Mouse (Mus musculus) naive thymus-derived CD4-positive, alpha-beta T cell, adult 5 months (primary cell): ENCODE measurements around the gene Gm49396. TPM values are rescaled to one million over a fixed set of nuclear protein-coding genes. Genes with fewer than 3 reads are reported as not detected.

Experiments used
- polyA plus RNA-seq: library from polyadenylated mRNA; unstranded; fragments of 100-300 nt; shearing (Covaris generic); gene quantifications from one replicate; pipeline ENCODE4 v1.2.1, GENCODE M21; 2017

Gm49396 gene
- 68.6 TPM for polyA plus RNA-seq

DNA sequence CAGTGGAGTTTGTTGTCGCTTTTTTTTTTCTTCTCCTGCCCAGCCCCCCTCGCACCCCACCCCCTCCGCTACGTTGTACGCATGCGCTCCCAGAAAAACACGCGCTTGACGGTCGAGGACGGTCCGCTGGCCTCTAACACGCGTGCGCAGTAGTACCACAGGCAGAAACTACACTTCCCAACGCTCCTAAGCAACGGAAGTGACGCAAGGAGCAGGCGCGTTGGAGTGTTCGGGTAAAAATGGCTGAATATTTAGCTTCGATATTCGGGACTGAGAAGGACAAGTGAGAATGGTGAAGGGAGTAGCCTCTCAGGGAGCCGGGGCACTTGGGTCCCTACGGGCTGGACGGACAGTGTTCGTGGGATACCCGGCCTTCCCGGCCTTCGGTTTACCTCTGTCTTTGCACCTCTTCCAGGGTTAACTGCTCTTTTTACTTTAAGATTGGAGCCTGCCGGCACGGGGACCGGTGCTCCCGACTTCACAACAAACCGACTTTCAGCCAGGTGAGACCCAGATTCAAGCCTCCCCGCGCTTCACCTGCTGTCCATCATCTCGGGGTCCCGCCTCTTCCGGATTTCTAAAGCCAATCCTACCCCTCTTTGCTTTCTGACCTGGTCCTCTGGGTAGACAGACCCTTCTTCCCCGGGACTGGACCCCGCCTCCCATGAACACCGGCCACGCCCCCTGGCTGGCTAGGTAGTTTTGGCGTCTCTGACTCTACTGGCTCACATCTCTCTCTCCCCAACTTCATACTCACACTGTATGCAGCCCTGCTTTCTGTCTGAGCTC, at the start of gene Gm49396, which contains the start of the genes U2af1l4 and Psenen:
TSS of gene Gm49396 (plus strand) at position 228 of the 789 bp plus-strand sequence.
TSS of gene U2af1l4 (plus strand) at position 185 of the 789 bp plus-strand sequence.
TSS of gene Psenen (minus strand) at position 511 of the 789 bp plus-strand sequence.

DNA sequence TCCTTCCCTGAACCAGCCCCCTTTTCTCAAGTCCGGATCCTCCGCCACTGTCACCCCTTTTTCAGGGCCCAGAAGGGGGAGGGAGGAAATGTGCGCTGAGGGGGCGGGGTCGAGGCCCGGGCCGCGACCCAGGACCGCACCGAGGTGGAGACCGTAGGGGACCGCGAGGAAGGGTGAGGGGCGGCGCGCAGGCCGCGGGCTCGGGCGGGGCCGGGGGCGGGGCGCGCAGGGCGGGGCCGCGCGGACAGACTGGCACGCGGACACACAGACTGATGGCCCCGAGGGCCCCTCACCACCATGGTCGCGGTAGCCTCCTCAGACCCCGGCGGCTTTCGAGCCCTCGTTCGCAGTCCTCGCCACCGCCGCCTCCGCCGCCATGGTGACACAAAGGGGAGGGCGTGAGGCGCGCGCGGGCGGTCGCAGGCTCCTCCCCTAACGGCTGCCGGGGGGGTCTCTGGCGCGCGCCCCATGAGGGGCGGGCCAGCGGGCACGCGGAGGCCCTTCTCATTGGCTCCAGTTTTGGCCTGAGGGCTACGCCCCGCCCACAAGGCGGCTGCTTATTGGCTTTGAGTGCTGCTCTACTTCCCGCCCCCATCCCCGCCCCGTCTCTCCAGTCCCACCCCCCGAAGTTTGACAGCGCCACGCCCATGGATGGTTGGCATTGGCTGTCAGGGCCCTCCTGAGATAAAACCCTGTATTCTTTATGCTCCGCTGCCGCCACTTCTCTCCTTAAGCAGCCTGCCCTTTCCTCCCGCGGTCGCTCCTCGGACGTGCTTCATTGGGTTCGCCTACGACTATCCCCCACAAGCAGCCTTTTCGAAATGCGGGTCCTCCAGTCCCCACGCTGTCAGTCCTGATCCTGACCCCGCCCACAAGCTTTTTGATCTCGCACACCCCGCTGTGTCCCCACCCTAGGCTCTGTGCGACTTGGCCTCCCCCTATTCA, 28.2 kb upstream of the Gm49396 start, which contains the start of gene Arhgap33:
TSS of gene Arhgap33 (minus strand) at position 428 of the 945 bp plus-strand sequence.

DNA sequence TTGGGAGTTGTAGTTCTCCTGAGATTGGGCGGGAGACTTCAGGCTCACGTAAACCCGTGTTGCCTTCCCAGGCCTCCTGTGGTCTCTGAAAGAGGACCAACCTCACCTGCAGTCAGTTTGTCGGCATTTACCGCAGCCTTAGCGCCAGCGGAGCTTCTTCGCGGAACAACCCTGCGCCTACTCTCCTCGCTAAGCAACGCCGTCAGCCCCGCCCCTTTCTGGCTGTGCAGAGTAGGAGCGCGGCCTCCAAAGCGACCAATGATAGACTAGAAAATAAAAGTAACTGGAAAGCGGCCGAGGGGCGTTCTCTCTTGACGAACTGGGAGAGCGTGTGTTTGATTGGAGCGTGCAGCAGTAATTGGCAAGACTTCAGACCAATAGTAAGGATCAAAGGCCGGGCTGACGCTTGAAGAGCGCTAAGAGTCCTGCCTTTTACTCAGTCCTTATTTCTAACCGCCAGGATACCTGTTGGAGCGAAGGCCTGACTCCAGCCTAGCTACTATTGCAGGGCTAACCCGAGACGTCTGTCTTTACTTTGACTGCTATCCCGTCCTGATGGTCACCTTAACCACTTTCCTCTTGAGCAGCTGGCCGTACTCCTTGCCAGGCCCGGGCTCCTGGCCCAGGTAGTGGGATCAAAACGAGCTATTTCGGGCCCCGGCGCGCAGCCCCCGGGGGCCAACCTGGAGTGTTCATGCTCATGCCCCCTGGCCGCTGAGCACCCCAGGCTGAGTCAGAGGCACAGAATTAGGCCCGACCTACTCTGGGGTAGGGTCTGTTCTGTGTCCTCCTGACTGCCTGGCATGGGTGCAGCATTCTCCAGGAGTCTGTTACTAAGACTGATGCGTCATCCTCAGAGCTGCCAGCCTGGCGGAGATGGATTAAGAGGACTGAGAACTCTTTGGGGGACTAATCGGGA, 10.8 kb upstream of the Gm49396 start, which contains the start of the genes Hspb6 and Proser3:
TSS of gene Hspb6 (plus strand) at position 77 of the 919 bp plus-strand sequence.
TSS of gene Proser3 (minus strand) at position 198 of the 919 bp plus-strand sequence.

GRCm38 (mm10) chr7:30559443-30559954, 3.6 kb upstream of the Gm49396 start, which contains the start of gene Lin37:
TSS of gene Lin37 (minus strand) at chr7:30559838.

DNA sequence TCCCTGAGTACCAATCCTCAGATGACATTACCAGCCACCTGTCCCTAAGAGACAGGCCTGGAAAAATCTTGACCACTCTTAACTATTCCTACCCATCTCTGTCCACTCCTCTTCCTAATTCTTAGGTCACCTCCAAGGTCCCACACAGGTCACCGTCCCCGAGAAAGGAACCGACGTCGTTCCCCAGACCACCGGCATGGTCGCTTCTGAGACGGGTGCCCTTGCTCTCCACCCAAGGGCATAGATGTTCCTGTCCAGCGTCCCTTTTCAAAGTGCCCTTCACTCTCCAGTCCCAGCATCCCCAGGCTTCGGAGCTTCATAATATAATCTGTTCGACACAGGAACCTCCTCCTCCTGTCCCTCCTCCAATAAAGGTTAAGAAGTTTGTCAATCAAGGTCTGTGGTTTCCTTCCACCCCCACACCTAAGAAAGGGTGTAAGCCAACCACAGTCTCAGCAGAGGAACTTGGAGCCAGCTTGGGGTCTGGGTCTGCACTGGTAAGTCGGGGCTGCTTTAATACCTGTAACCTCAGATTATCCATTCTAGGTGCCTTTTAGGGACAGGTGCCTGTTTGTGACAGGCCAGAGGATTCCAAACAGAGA, 1.9 kb downstream of the Gm49396 start, which contains the start of gene Igflr1:
TSS of gene Igflr1 (plus strand) at position 458 of the 602 bp plus-strand sequence.

DNA sequence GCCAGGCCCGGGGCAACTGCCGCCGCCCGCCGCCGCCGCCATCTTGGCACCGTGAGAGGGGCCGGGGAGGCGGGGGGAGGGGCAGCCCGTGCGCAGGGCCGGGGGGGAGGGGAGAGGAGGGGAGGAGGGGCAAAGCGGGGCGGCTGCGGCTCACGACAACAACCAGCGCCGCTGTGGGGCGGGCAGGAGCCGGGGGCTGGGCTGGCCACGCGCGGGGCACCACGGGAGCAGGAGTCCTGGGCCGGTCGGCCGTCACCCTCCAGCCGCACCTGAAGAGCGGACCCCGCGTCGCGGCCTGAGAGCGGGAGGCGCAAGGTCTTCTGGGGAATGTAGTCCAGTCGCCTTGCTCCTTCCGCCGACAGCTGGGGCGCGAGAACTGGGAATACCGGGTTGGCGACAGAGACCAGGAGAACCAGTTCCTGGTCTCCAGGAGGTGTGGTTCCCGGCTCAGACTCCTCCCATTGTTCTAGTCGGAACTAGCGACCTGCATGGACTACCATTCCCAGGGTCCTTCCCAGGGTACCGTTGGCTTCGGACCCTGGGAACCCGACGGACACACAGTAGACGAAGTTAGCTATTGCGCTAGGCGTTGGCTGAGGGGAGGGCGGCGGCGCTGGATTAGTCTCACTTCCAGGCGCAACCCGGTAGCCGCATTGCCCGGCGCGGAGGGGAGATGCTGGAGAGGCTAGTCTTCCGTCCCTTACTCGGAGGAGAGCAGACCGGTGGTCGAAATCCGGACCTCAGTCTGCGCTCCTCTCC, 25.7 kb downstream of the Gm49396 start, which contains the start of gene Kmt2b:
TSS of gene Kmt2b (minus strand) at position 51 of the 759 bp plus-strand sequence.

DNA sequence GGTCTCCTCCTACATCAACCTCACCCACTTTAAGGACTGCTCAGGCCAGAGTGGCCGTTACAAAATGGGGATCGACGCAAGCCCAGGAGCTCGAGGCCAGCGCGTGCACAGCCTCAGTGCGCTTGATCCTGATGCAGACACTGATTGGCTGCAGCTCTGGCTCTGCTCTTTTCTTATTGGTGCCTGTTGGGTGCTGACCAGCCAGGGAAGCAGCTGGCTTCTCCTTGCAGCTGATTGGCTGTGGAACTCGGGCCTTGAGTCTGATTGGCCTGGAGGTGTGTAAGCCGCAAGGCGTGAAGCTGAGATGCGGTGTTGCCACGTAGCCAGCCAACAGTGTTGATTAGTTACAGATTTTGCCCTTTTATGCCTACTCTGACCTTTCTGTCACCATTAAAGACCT, 35.6 kb downstream of the Gm49396 start, which contains the start of gene Zbtb32:
TSS of gene Zbtb32 (minus strand) at position 124 of the 400 bp plus-strand sequence.

DNA sequence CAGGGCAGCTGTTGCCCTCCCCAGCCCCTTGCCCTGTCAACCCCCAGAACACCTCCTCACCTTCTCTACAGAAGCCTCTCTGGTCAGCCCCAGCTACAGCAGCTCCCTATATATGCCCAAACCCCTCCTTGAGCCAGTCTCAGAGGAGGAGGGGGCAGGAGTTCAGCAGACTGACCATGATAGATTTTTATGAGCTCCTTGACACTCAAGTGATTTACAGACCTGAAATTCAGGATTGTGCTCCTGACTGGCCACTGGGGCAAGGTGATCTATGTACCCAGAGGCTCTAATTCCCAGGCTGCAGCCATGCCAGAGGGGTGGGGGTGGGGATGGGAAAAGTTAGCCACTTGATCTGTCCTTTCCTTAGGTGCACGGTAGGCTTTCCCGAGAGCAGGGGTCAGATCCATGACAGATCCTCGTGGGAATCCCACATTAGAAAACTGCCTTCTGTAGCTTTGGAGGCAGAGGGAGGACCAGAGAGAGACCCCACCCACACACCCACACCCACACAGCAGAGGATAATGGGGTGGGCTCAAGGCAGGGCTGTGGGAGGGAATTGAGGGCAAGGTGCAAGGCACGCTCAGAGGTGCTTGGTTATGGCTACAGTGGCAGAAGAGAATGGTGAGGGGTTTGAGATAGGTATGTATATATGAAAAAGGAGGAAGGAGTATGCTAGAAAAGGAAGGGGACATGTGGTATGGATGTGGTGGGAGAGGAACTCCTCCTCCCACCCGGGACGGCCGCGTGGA, 49.7 kb downstream of the Gm49396 start, which contains the start of gene Upk1a:
TSS of gene Upk1a (minus strand) at position 194 of the 749 bp plus-strand sequence.

Other genes starting within 250 kb of the Gm49396 start
- 6.1 TPM for gene Syne4, start 248.5 kb upstream of the Gm49396 start, polyA plus RNA-seq
- gene E130208F15Rik, start 241.6 kb upstream of the Gm49396 start, polyA plus RNA-seq = not detected
- gene Sdhaf1, start 239.4 kb upstream of the Gm49396 start, polyA plus RNA-seq = 24.2 TPM
- gene Lrfn3, start 200.6 kb upstream of the Gm49396 start, polyA plus RNA-seq = not detected
- gene Tyrobp, start 149.6 kb upstream of the Gm49396 start, polyA plus RNA-seq = not detected
- gene Hcst, start 143.5 kb upstream of the Gm49396 start, polyA plus RNA-seq = 367 TPM
- 181 TPM for gene Nfkbid, start 141.6 kb upstream of the Gm49396 start, polyA plus RNA-seq
- 3.6 TPM for gene Aplp1, start 117.8 kb upstream of the Gm49396 start, polyA plus RNA-seq
- gene Kirrel2, start 105.7 kb upstream of the Gm49396 start, polyA plus RNA-seq = not detected
- gene Nphs1, start 105.0 kb upstream of the Gm49396 start, polyA plus RNA-seq = not detected
- not detected for gene Prodh2, start 69.7 kb upstream of the Gm49396 start, polyA plus RNA-seq
- gene Arhgap33, start 28.3 kb upstream of the Gm49396 start, polyA plus RNA-seq = 1.2 TPM
- 5.3 TPM for gene Hspb6, start 11.2 kb upstream of the Gm49396 start, polyA plus RNA-seq
- gene Proser3, start 11.0 kb upstream of the Gm49396 start, polyA plus RNA-seq = 4.3 TPM
- 53.4 TPM for gene Lin37, start 3.5 kb upstream of the Gm49396 start, polyA plus RNA-seq
- 85.7 TPM for gene U2af1l4, start within 50 bp of the Gm49396 start, polyA plus RNA-seq
- 168 TPM for gene Psenen, start 283 bp downstream of the Gm49396 start, polyA plus RNA-seq
- gene Igflr1, start 2.1 kb downstream of the Gm49396 start, polyA plus RNA-seq = 38.1 TPM
- gene Kmt2b, start 25.4 kb downstream of the Gm49396 start, polyA plus RNA-seq = 16.1 TPM
- 1.1 TPM for gene Zbtb32, start 35.6 kb downstream of the Gm49396 start, polyA plus RNA-seq
- gene Upk1a, start 49.5 kb downstream of the Gm49396 start, polyA plus RNA-seq = 0.49 TPM
- gene Cox6b1, start 62.8 kb downstream of the Gm49396 start, polyA plus RNA-seq = 305 TPM
- not detected for gene Etv2, start 72.5 kb downstream of the Gm49396 start, polyA plus RNA-seq
- gene Rbm42, start 87.0 kb downstream of the Gm49396 start, polyA plus RNA-seq = 214 TPM
- gene Haus5, start 101.7 kb downstream of the Gm49396 start, polyA plus RNA-seq = 42.8 TPM
- not detected for gene Pmis2, start 108.3 kb downstream of the Gm49396 start, polyA plus RNA-seq
- gene 2200002J24Rik, start 135.6 kb downstream of the Gm49396 start, polyA plus RNA-seq = not detected
- gene Atp4a, start 148.9 kb downstream of the Gm49396 start, polyA plus RNA-seq = not detected
- gene Tmem147, start 166.2 kb downstream of the Gm49396 start, polyA plus RNA-seq = 70.8 TPM
- 1.4 TPM for gene Gapdhs, start 180.3 kb downstream of the Gm49396 start, polyA plus RNA-seq
- gene Sbsn, start 188.1 kb downstream of the Gm49396 start, polyA plus RNA-seq = 1.0 TPM
- not detected for gene Dmkn, start 200.4 kb downstream of the Gm49396 start, polyA plus RNA-seq
- not detected for gene Krtdap, start 224.6 kb downstream of the Gm49396 start, polyA plus RNA-seq